Mouse (Mus musculus) cerebellum, adult 2 months (tissue): ENCODE measurements around the gene Ube2k.

Experiments used
- CTCF ChIP-seq: fragments of 200-500 bp; IDR thresholded peaks from 2 replicates; pipeline ENCODE4 v1.5.1; 2011; ENCODE audit warnings: low read depth, mild to moderate bottlenecking, control low read depth, low read length, moderate library complexity, borderline replicate concordance; ENCODE audit not compliant: insufficient read depth
- POLR2A ChIP-seq: fragments of 200-500 bp; IDR thresholded peaks from 2 replicates; pipeline ENCODE4 v1.6.1; 2011; ENCODE audit warnings: low read length, control low read depth, borderline replicate concordance; ENCODE audit not compliant: insufficient read depth

GRCm38 (mm10) chr5:65578545-65578944 lies 41.5 kb downstream of the Ube2k start:
- TF ChIP-seq POLR2A (no peak), CTCF (no peak)
